16 mouse cellular contexts compared by ENCODE assay signal in genomic region chr2:160933890-160934289, GRCm38 (mm10). TPM values are rescaled to one million over a fixed set of nuclear protein-coding genes. Genes with fewer than 3 reads are reported as not detected.
DNase-seq lines count a peak whose midpoint lies in the region; ATAC-seq and TF ChIP-seq lines count a peak whose summit lies in the region.
"Had no signal": no experiment of that assay in that cellular context is flagged by ENCODE, and none has a peak within 500 bp of the region (broad histone marks: within the 10 kb centered on the region; RNA-seq: fewer than 3 reads in every experiment).

No protein-coding gene starts in this region.

- H3K4me3 ChIP-seq in gastrocnemius, adult 2 months = no peak overlapping the region
- H3K4me3 ChIP-seq in liver, adult 2 months (ENCODE audit: insufficient read depth, low read depth, low read length) = no peak overlapping the region
- no peak overlapping the region for H3K4me3 ChIP-seq in thymus, adult 2 months (ENCODE audit: control insufficient read depth, insufficient read depth, low read length)
- no peak overlapping the region for H3K4me3 ChIP-seq in midbrain, embryonic 11.5 days (ENCODE audit: low read depth, low read length)
- H3K4me3 ChIP-seq: embryonic facial prominence, embryonic 10.5 days; forebrain, embryonic 15.5 days; heart, embryonic 13.5 days; limb, embryonic 15.5 days; midbrain, embryonic 10.5 days had no signal

- H3K9me3 ChIP-seq in midbrain, embryonic 11.5 days (ENCODE audit: control insufficient read depth, low read length) = no peaks in the 10 kb centered on the region
- H3K9me3 ChIP-seq: embryonic facial prominence, embryonic 10.5 days; forebrain, embryonic 15.5 days; heart, embryonic 13.5 days; limb, embryonic 15.5 days; midbrain, embryonic 10.5 days had no signal

- no peak overlapping the region for H3K9ac ChIP-seq in liver, adult 2 months (ENCODE audit: low read depth, low read length)
- no peak overlapping the region for H3K9ac ChIP-seq in midbrain, embryonic 11.5 days (ENCODE audit: low read length)
- H3K9ac ChIP-seq: forebrain, embryonic 15.5 days; heart, embryonic 13.5 days; limb, embryonic 15.5 days had no signal

- DNase-seq in gastrocnemius, adult 2 months = no peak
- no peak for DNase-seq in gastrocnemius, postnatal 14 days
- DNase-seq in liver, adult 2 months (ENCODE audit: extremely low read depth, low read depth, low spot score) = no peak
- DNase-seq in liver = no peak
- DNase-seq in thymus, adult 2 months = no peak
- DNase-seq in thymus, postnatal 0 days (ENCODE audit: low spot score) = no peak
- DNase-seq in midbrain, embryonic 11.5 days (ENCODE audit: low spot score, missing footprints) = no peak
- DNase-seq: cerebellum, postnatal 14 days; lung, postnatal 14 days had no signal

- no peaks in the 10 kb centered on the region for H3K36me3 ChIP-seq in liver, adult 2 months (ENCODE audit: control insufficient read depth, insufficient read depth, low read length)
- H3K36me3 ChIP-seq in thymus, adult 2 months (ENCODE audit: control insufficient read depth, insufficient read depth, low read length) = no peaks in the 10 kb centered on the region
- no peaks in the 10 kb centered on the region for H3K36me3 ChIP-seq in midbrain, embryonic 11.5 days (ENCODE audit: control insufficient read depth, insufficient read depth, low read length)
- H3K36me3 ChIP-seq: embryonic facial prominence, embryonic 10.5 days; forebrain, embryonic 15.5 days; heart, embryonic 13.5 days; limb, embryonic 15.5 days; midbrain, embryonic 10.5 days had no signal

- no peaks in the 10 kb centered on the region for H3K4me1 ChIP-seq in liver, adult 2 months (ENCODE audit: control insufficient read depth, insufficient read depth, low read length)
- no peaks in the 10 kb centered on the region for H3K4me1 ChIP-seq in thymus, adult 2 months (replicated peaks; ENCODE audit: control insufficient read depth, insufficient read depth, low read length)
- H3K4me1 ChIP-seq in midbrain, embryonic 11.5 days (ENCODE audit: control insufficient read depth, insufficient read depth, low read length) = no peaks in the 10 kb centered on the region
- H3K4me1 ChIP-seq: heart, embryonic 13.5 days; midbrain, embryonic 10.5 days had no signal

- no peaks in the 10 kb centered on the region for H3K27me3 ChIP-seq in liver, adult 2 months (ENCODE audit: control insufficient read depth, insufficient read depth, low read length)
- H3K27me3 ChIP-seq in thymus, adult 2 months (ENCODE audit: control insufficient read depth, insufficient read depth, low read length) = no peaks in the 10 kb centered on the region
- H3K27me3 ChIP-seq in midbrain, embryonic 11.5 days (ENCODE audit: control insufficient read depth, insufficient read depth, low read length) = no peaks in the 10 kb centered on the region
- H3K27me3 ChIP-seq: forebrain, embryonic 15.5 days; limb, embryonic 15.5 days had no signal

- WGBS in liver, adult 2 months = 71% methylated on average over 5 of the region's 5 CpGs
- 76% methylated on average over 5 of the region's 5 CpGs for WGBS in thymus, adult 2 months
- WGBS in midbrain, embryonic 11.5 days = 73% methylated on average over 5 of the region's 5 CpGs

- intact Hi-C loops in gastrocnemius, adult 2 months (cut with DNase I) = no loop called here
- intact Hi-C loops in gastrocnemius, postnatal 14 days (cut with DNase I; ENCODE audit: low total_unique reads) = no loop called here

- peak; percentile 54; the same call in 1 of the 2 replicates for ATAC-seq in megakaryocyte-erythroid progenitor cell, adult 5-6 weeks (replicated peaks; ENCODE audit: low FRiP score, low TSS enrichment, poor library complexity, severe bottlenecking)
- ATAC-seq in midbrain, embryonic 11.5 days (ENCODE audit: low FRiP score) = no peak
- ATAC-seq: forebrain, embryonic 15.5 days had no signal

- no peak overlapping the region for H3K27ac ChIP-seq in gastrocnemius, adult 2 months
- no peak overlapping the region for H3K27ac ChIP-seq in liver, adult 2 months (replicated peaks; ENCODE audit: insufficient read depth, low read depth, low read length)
- no peak overlapping the region for H3K27ac ChIP-seq in thymus, adult 2 months (ENCODE audit: control insufficient read depth, insufficient read depth, low read length)
- H3K27ac ChIP-seq in midbrain, embryonic 11.5 days (ENCODE audit: low read depth, low read length) = no peak overlapping the region
- H3K27ac ChIP-seq: forebrain, embryonic 15.5 days; heart, embryonic 13.5 days; midbrain, embryonic 10.5 days had no signal

- no peak overlapping the region for H3K4me2 ChIP-seq in midbrain, embryonic 11.5 days
- H3K4me2 ChIP-seq: forebrain, embryonic 15.5 days; heart, embryonic 13.5 days; limb, embryonic 15.5 days had no signal

- peak; percentile 8; the same call in 1 of the 2 replicates for TF ChIP-seq CTCF in gastrocnemius, adult 2 months (IDR thresholded peaks at IDR 0.05)
- TF ChIP-seq CTCF in liver, adult 2 months (IDR thresholded peaks at IDR 0.05; ENCODE audit: low read depth, low read length) = 0 out of 2 replicates have a peak, but pooled peaks have one; percentile 15
- 0 out of 2 replicates have a peak, but pooled peaks have one; percentile 15 for TF ChIP-seq CTCF in thymus, adult 2 months (IDR thresholded peaks at IDR 0.05; ENCODE audit: borderline replicate concordance, control insufficient read depth, extremely low read depth, insufficient read depth, low read length, poor library complexity)

- no peaks in the 10 kb centered on the region for H3K79me2 ChIP-seq in liver, adult 2 months (ENCODE audit: control insufficient read depth, insufficient read depth, low read length)

- no peak for TF ChIP-seq POLR2A in liver, adult 2 months (IDR thresholded peaks at IDR 0.05; ENCODE audit: extremely low read depth, insufficient read depth, low read length)
- TF ChIP-seq POLR2A in thymus, adult 2 months (IDR thresholded peaks at IDR 0.05; ENCODE audit: control insufficient read depth, extremely low read depth, insufficient read depth, low read length, poor library complexity) = no peak

RNA-seq across cellular contexts. Expression of gene Emilin3, which starts 21.8 kb away (rescaled TPM):
- total RNA-seq in gastrocnemius, adult 2 months (2021) = under 1 TPM; 0.20 to 0.23 TPM
- 1 to 10 TPM; 2.1 to 3.8 TPM for total RNA-seq in gastrocnemius, postnatal 14 days (2021)
- total RNA-seq in liver, adult 2 months (2014; rRNA removed) = not detected in 2 replicates
- polyA plus RNA-seq in liver, adult 2 months (2012; rRNA removed) = 0.02 TPM in 1 of 2 replicates, not detected in the other
- 0.11 and 0.14 TPM in 2 replicates for polyA plus RNA-seq in thymus, adult 2 months (2012; rRNA removed)
- 0.62 and 0.65 TPM in 2 replicates for polyA plus RNA-seq in thymus, postnatal 0 days (2015; fragmentation: Nextera tagmentation; extraction: Ambion mirVana)
- not detected in 2 replicates for total RNA-seq in megakaryocyte-erythroid progenitor cell, adult 5-6 weeks (2014; fragmentation: Nextera tagmentation)
- not detected in 2 replicates for total RNA-seq in megakaryocyte-erythroid progenitor cell, adult 5-6 weeks (2017)
- 2.6 and 2.9 TPM in 2 replicates for polyA plus RNA-seq in midbrain, embryonic 11.5 days (2014; fragmentation: Nextera tagmentation; extraction: Ambion mirVana)
- total RNA-seq: hematopoietic stem cell, adult 5-6 weeks had no signal

RNA-seq across cellular contexts. Expression of gene Lpin3, which starts 53.4 kb away (rescaled TPM):
- 1 to 10 TPM; 3.2 to 5.0 TPM for total RNA-seq in gastrocnemius, adult 2 months (2021)
- total RNA-seq in gastrocnemius, postnatal 14 days (2021) = 10 to 100 TPM in 1 of 2 experiments, 1 to 10 TPM in 1; 8.2 to 10.1 TPM
- 2.8 and 4.0 TPM in 2 replicates for total RNA-seq in liver, adult 2 months (2014; rRNA removed)
- 2.7 and 3.6 TPM in 2 replicates for polyA plus RNA-seq in liver, adult 2 months (2012; rRNA removed)
- polyA plus RNA-seq in thymus, adult 2 months (2012; rRNA removed) = 1.8 and 2.5 TPM in 2 replicates
- 1.4 and 1.7 TPM in 2 replicates for polyA plus RNA-seq in thymus, postnatal 0 days (2015; fragmentation: Nextera tagmentation; extraction: Ambion mirVana)
- not detected in 2 replicates for total RNA-seq in megakaryocyte-erythroid progenitor cell, adult 5-6 weeks (2014; fragmentation: Nextera tagmentation)
- not detected in 2 replicates for total RNA-seq in megakaryocyte-erythroid progenitor cell, adult 5-6 weeks (2017)
- 0.10 and 0.21 TPM in 2 replicates for polyA plus RNA-seq in midbrain, embryonic 11.5 days (2014; fragmentation: Nextera tagmentation; extraction: Ambion mirVana)
- total RNA-seq: hematopoietic stem cell, adult 5-6 weeks had no signal
